Mouse (Mus musculus) lung, adult 2 months (tissue): ENCODE data around the gene Padi1.

Experiments used
- CTCF ChIP-seq: fragments of 200-500 bp; IDR thresholded peaks from 2 replicates; pipeline ENCODE4 v1.5.1; 2011; ENCODE audit warnings: mild to moderate bottlenecking, low read length, control low read depth; ENCODE audit not compliant: insufficient read depth
- POLR2A ChIP-seq: fragments of 200-500 bp; IDR thresholded peaks from 2 replicates; pipeline ENCODE4 v1.6.1; 2011; ENCODE audit warnings: low read depth, mild to moderate bottlenecking, control low read depth, low read length, borderline replicate concordance; ENCODE audit errors: extremely low read depth

DNA sequence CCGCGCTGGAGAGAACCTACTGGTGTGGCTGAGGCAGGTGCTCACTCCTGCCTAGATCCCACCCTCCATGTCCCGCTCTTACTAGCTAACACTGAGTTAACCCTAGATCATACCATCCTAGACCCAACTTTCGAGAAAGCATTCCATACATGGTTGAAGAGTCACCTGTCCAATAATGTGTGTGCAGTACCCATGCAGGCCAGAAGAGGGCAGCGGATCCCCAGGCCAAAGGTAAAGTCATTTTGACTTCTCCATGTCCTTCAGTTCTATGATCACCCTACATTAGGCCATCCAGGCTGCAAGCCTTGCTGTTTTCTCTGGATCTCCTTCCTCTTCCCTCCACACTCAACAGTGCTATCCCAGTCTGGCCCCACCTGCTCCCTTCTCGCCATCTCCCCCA lies 56.6 kb downstream of the Padi1 start:
- TF ChIP-seq CTCF (peak; percentile 89), POLR2A (no peak)
